Mouse (Mus musculus): Measurements from ENCODE around the gene Spdye4c.

DNA sequence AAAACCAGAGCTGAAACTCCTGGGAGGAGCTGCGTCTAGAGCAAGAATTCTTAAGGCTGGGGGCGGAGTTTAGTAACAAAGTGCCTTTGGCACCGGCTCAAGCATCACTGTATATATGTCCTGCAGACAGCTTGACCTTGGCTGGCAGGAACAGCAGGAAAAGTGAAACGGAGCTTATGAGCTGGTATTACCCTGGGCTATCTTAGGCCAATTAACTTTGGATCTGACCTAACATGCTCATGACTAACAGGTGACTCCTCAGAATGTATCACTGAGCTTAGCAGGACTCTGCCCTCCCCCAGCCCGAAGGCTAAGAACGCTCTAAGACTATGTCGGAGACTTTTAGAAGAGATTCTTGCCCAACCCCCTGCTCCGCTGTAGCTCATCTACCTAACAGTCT is 25.1 kb upstream of the Spdye4c start:
- TF ChIP-seq CTCF (IDR thresholded peaks at IDR 0.05; ENCODE audit: control insufficient read depth, insufficient read depth, insufficient read length), result no peak
- TF ChIP-seq CEBPB (IDR thresholded peaks at IDR 0.05; ENCODE audit: low read depth), result no peak
- no peak for TF ChIP-seq USF1 (IDR thresholded peaks at IDR 0.05; ENCODE audit: low read depth)
- TF ChIP-seq MAX (IDR thresholded peaks at IDR 0.05), result no peak
